Mouse (Mus musculus): ENCODE measurements around the gene Ppil3.

DNA sequence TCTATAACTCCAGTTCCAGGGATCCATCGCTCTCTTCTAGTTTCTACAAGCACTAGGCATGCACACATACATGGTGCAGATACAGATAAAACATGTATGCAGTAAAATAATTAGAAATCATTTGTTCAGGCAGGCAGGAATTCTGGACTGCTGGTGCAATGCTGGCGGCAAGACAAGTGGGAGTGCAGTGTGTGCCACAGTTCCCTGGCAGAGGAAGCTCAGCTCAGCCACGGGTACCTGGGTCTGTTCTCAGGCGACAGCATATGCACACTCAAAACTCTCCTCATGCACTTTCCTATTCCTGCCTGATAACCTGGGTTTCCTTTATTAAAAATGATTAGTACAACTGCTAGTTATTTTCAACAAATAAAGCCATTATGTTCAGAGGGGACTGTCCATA, 19.8 kb upstream of the Ppil3 start:
- TF ChIP-seq CTCF (IDR thresholded peaks at IDR 0.05; ENCODE audit: borderline replicate concordance, insufficient read depth, low read length) (no peak), POLR2A (IDR thresholded peaks at IDR 0.05; ENCODE audit: low read depth, low read length) (no peak)

Measured in embryonic fibroblast, embryonic 13.5 days (primary cell).